Mouse (Mus musculus): Measurements from ENCODE around the gene Acp7. TPM values are rescaled to one million over a fixed set of nuclear protein-coding genes. Genes with fewer than 3 reads are reported as not detected.

Gene Acp7
- polyA plus RNA-seq (2021; fragmentation: Nextera tagmentation), result 1.0 and 1.2 TPM in 2 replicates
- long read RNA-seq, experiment 1, result 0 reads
- long read RNA-seq, experiment 2, transcript Acp7-201 (13 exons, 1,978 nt), result major isoform, 5 of 10 reads
- long read RNA-seq, experiment 2, partial matches to known transcripts, result 0 of 10 reads
- long read RNA-seq, experiment 2, other reads (novel, unspliced or antisense), result 5 of 10 reads

GRCm38 (mm10) chr7:28631073-28631472 lies at the start of gene Acp7:
Gene Acp7, minus strand, starts transcription at chr7:28631332.

GRCm38 (mm10) chr7:28597642-28598446 lies 33.3 kb downstream of the Acp7 start, which contains the start of the genes Samd4b and Pak4:
Gene Samd4b, minus strand, starts transcription at chr7:28598144.
Gene Pak4, minus strand, starts transcription at chr7:28598185.

Small RNAs within 50 kb of the gene (microRNA-seq; reads per million reads assigned to microRNA genes)
- not detected for gene Mir7049

Other genes with a start within 250 kb of the Acp7 start
- gene Med29, start 238.6 kb downstream of the Acp7 start, polyA plus RNA-seq (2021; fragmentation: Nextera tagmentation), result 77.7 and 79.7 TPM in 2 replicates
- gene Paf1, start 238.4 kb downstream of the Acp7 start, polyA plus RNA-seq (2021; fragmentation: Nextera tagmentation), result 40.4 and 52.6 TPM in 2 replicates
- gene Gmfg, start 193.9 kb downstream of the Acp7 start, polyA plus RNA-seq (2021; fragmentation: Nextera tagmentation), result 6.8 and 7.5 TPM in 2 replicates
- gene Lrfn1, start 179.4 kb downstream of the Acp7 start, polyA plus RNA-seq (2021; fragmentation: Nextera tagmentation), result 4.0 and 4.4 TPM in 2 replicates
- gene Ifnl2, start 120.9 kb downstream of the Acp7 start, polyA plus RNA-seq (2021; fragmentation: Nextera tagmentation), result not detected in 2 replicates
- gene Ifnl3, start 108.5 kb downstream of the Acp7 start, polyA plus RNA-seq (2021; fragmentation: Nextera tagmentation), result not detected in 2 replicates
- not detected in 2 replicates for gene Sycn, start 90.4 kb downstream of the Acp7 start, polyA plus RNA-seq (2021; fragmentation: Nextera tagmentation)
- not detected in 2 replicates for gene Nccrp1, start 84.1 kb downstream of the Acp7 start, polyA plus RNA-seq (2021; fragmentation: Nextera tagmentation)
- 9.2 and 10.0 TPM in 2 replicates for gene Samd4b, start 33.2 kb downstream of the Acp7 start, polyA plus RNA-seq (2021; fragmentation: Nextera tagmentation)
- gene Pak4, start 33.1 kb downstream of the Acp7 start, polyA plus RNA-seq (2021; fragmentation: Nextera tagmentation), result 6.1 and 6.2 TPM in 2 replicates
- 11.9 and 13.0 TPM in 2 replicates for gene Fbxo27, start 61.5 kb upstream of the Acp7 start, polyA plus RNA-seq (2021; fragmentation: Nextera tagmentation)
- 2.4 and 2.6 TPM in 2 replicates for gene Fbxo17, start 85.5 kb upstream of the Acp7 start, polyA plus RNA-seq (2021; fragmentation: Nextera tagmentation)
- 263 and 268 TPM in 2 replicates for gene Mrps12, start 110.5 kb upstream of the Acp7 start, polyA plus RNA-seq (2021; fragmentation: Nextera tagmentation)
- gene Sars2, start 110.7 kb upstream of the Acp7 start, polyA plus RNA-seq (2021; fragmentation: Nextera tagmentation), result 11.6 and 13.2 TPM in 2 replicates
- 0.69 and 1.0 TPM in 2 replicates for gene Ccer2, start 124.8 kb upstream of the Acp7 start, polyA plus RNA-seq (2021; fragmentation: Nextera tagmentation)
- gene Sirt2, start 135.4 kb upstream of the Acp7 start, polyA plus RNA-seq (2021; fragmentation: Nextera tagmentation), result 156 and 178 TPM in 2 replicates
- 53.0 and 54.7 TPM in 2 replicates for gene Nfkbib, start 136.2 kb upstream of the Acp7 start, polyA plus RNA-seq (2021; fragmentation: Nextera tagmentation)
- 2.7 and 3.0 TPM in 2 replicates for gene Rinl, start 157.6 kb upstream of the Acp7 start, polyA plus RNA-seq (2021; fragmentation: Nextera tagmentation)
- 59.9 and 81.2 TPM in 2 replicates for gene Hnrnpl, start 177.2 kb upstream of the Acp7 start, polyA plus RNA-seq (2021; fragmentation: Nextera tagmentation)
- gene Ech1, start 193.9 kb upstream of the Acp7 start, polyA plus RNA-seq (2021; fragmentation: Nextera tagmentation), result 166 and 175 TPM in 2 replicates
- 0.19 and 0.28 TPM in 2 replicates for gene Lgals4, start 202.5 kb upstream of the Acp7 start, polyA plus RNA-seq (2021; fragmentation: Nextera tagmentation)
- gene Lgals7, start 232.5 kb upstream of the Acp7 start, polyA plus RNA-seq (2021; fragmentation: Nextera tagmentation), result 0.39 TPM in 1 of 2 replicates, not detected in the other